Mouse (Mus musculus) CH12.LX (cell line): ENCODE results near the gene Ctnnd2. TPM values are rescaled to one million over a fixed set of nuclear protein-coding genes. Genes with fewer than 3 reads are reported as not detected.
A peak's percentile ranks its signal among the peaks of the same experiment; 100 is the strongest.

Experiments
- DNase-seq: peaks from one replicate; pipeline ENCODE4 v3.0.0-alpha.2; 2013; ENCODE audit errors: extremely low read depth
- H3K27ac ChIP-seq: 2 replicates; pipeline ENCODE4 v1.5.1; 2012; ENCODE audit warnings: low read depth, mild to moderate bottlenecking, control low read depth, moderate library complexity; ENCODE audit not compliant: insufficient read depth
- H3K27me3 ChIP-seq: replicated peaks from 2 replicates; pipeline ENCODE3; 2012; ENCODE audit warnings: inconsistent platforms
- H3K36me3 ChIP-seq, 2 experiments: replicated peaks in 1 of 2; 2 replicates each; pipeline versions ENCODE3 to v1.6.1; 2012; ENCODE audit warnings: inconsistent platforms in 1 of 2, low read length in 1 of 2, mild to moderate bottlenecking in 1 of 2, mixed read lengths in 1 of 2, moderate library complexity in 1 of 2; ENCODE audit not compliant: control insufficient read depth in 1 of 2, insufficient read depth in 1 of 2
- H3K4me1 ChIP-seq, 2 experiments: 2 replicates each; pipeline ENCODE4 v1.6.1; 2012; ENCODE audit warnings: inconsistent platforms in 1 of 2, moderate library complexity in 1 of 2; ENCODE audit not compliant: insufficient read depth in 2 of 2, control insufficient read depth in 1 of 2
- H3K4me2 ChIP-seq: 2 replicates; pipeline ENCODE4 v1.6.1; 2012; ENCODE audit warnings: low read depth, mild to moderate bottlenecking, control low read depth; ENCODE audit not compliant: poor library complexity, insufficient read depth, severe bottlenecking
- H3K4me3 ChIP-seq, 3 experiments: fragments of 150-350 bp in 1 of 3; sonication (generic) in 1 of 3; replicated peaks in 1 of 3; 2 replicates each; pipeline versions ENCODE3 to v1.5.1; 2011 to 2012; ENCODE audit warnings: low read depth in 2 of 3, low read length in 2 of 3, mild to moderate bottlenecking in 2 of 3, moderate library complexity in 2 of 3, control low read depth in 1 of 3, improper control_type of control experiment in 1 of 3, inconsistent platforms in 1 of 3, mixed read lengths in 1 of 3; ENCODE audit not compliant: poor library complexity in 1 of 3
- H3K79me2 ChIP-seq: replicated peaks from 2 replicates; pipeline ENCODE4 v1.6.1; 2012; ENCODE audit warnings: mild to moderate bottlenecking, moderate library complexity; ENCODE audit not compliant: control insufficient read depth, poor library complexity, insufficient read depth, severe bottlenecking; ENCODE audit errors: extremely low read depth
- H3K9ac ChIP-seq: 2 replicates; pipeline ENCODE4 v1.6.1; 2012; ENCODE audit warnings: low read depth, mild to moderate bottlenecking, control low read depth, moderate library complexity; ENCODE audit not compliant: insufficient read depth
- H3K9me3 ChIP-seq: replicated peaks from 2 replicates; pipeline ENCODE3; 2012; ENCODE audit warnings: low read length, inconsistent platforms, mixed read lengths
- BHLHE40 ChIP-seq: IDR thresholded peaks from 2 replicates; pipeline ENCODE4 v1.6.1; 2011; ENCODE audit warnings: mild to moderate bottlenecking, low read depth, low read length, improper control_type of control experiment
- CHD1 ChIP-seq: IDR thresholded peaks from 2 replicates; pipeline ENCODE4 v1.6.1; 2012; ENCODE audit warnings: low read depth, low read length, improper control_type of control experiment, inconsistent platforms
- CHD2 ChIP-seq: IDR thresholded peaks from 2 replicates; pipeline ENCODE4 v1.6.1; 2011; ENCODE audit warnings: low read length, improper control_type of control experiment
- CTCF ChIP-seq, 2 experiments: IDR thresholded peaks in 1 of 2; conservative IDR thresholded peaks in 1 of 2; 2 replicates each; pipeline ENCODE4 v1.5.1; 2011 to 2012; ENCODE audit warnings: low read depth in 2 of 2, low read length in 2 of 2, improper control_type of control experiment in 1 of 2, inconsistent platforms in 1 of 2, mild to moderate bottlenecking in 1 of 2, moderate library complexity in 1 of 2
- E2F4 ChIP-seq: IDR thresholded peaks from 2 replicates; pipeline ENCODE4 v1.6.1; 2011; ENCODE audit warnings: low read depth, low read length, improper control_type of control experiment; ENCODE audit not compliant: insufficient replicate concordance
- EP300 ChIP-seq: IDR thresholded peaks from 2 replicates; pipeline ENCODE4 v1.6.1; 2011; ENCODE audit warnings: low read length, improper control_type of control experiment
- ETS1 ChIP-seq: conservative IDR thresholded peaks from 2 replicates; pipeline ENCODE4 v1.6.1; 2012; ENCODE audit warnings: low read depth, mild to moderate bottlenecking, inconsistent platforms, low read length, improper control_type of control experiment, moderate library complexity
- HCFC1 ChIP-seq: IDR thresholded peaks from 2 replicates; pipeline ENCODE4 v1.6.1; 2012; ENCODE audit warnings: low read depth, mild to moderate bottlenecking, inconsistent platforms, low read length, improper control_type of control experiment
- JUND ChIP-seq: conservative IDR thresholded peaks from 2 replicates; pipeline ENCODE4 v1.6.1; 2011; ENCODE audit warnings: low read depth, low read length, improper control_type of control experiment
- KAT2A ChIP-seq: IDR thresholded peaks from 2 replicates; pipeline ENCODE4 v1.6.1; 2012; ENCODE audit warnings: low read length, improper control_type of control experiment, inconsistent platforms; ENCODE audit not compliant: insufficient replicate concordance
- MAX ChIP-seq: IDR thresholded peaks from 2 replicates; pipeline ENCODE4 v1.6.1; 2011; ENCODE audit warnings: low read length, improper control_type of control experiment
- MAZ ChIP-seq: IDR thresholded peaks from 2 replicates; pipeline ENCODE4 v1.6.1; 2012; ENCODE audit warnings: low read depth, mild to moderate bottlenecking, inconsistent platforms, low read length, improper control_type of control experiment, moderate library complexity
- MYC ChIP-seq: IDR thresholded peaks from 2 replicates; pipeline ENCODE4 v1.6.1; 2011; ENCODE audit warnings: low read depth, mild to moderate bottlenecking, improper control_type of control experiment, low read length
- NELFE ChIP-seq: IDR thresholded peaks from 2 replicates; pipeline ENCODE4 v1.6.1; 2011; ENCODE audit warnings: low read depth, low read length, improper control_type of control experiment
- NRF1 ChIP-seq: IDR thresholded peaks from 2 replicates; pipeline ENCODE4 v1.6.1; 2014; ENCODE audit warnings: low read depth, mild to moderate bottlenecking, inconsistent platforms, low read length, improper control_type of control experiment, moderate library complexity
- PAX5 ChIP-seq: IDR thresholded peaks from 2 replicates; pipeline ENCODE4 v1.6.1; 2012; ENCODE audit warnings: low read length, inconsistent platforms, mixed read lengths
- POLR2AphosphoS2 ChIP-seq: IDR thresholded peaks from 2 replicates; pipeline ENCODE4 v1.6.1; 2011; ENCODE audit warnings: low read depth, low read length, improper control_type of control experiment
- RAD21 ChIP-seq: IDR thresholded peaks from 2 replicates; pipeline ENCODE4 v1.6.1; 2011; ENCODE audit warnings: low read depth, mild to moderate bottlenecking, low read length, improper control_type of control experiment, moderate library complexity
- SIN3A ChIP-seq: IDR thresholded peaks from 2 replicates; pipeline ENCODE4 v1.6.1; 2012; ENCODE audit warnings: low read length, improper control_type of control experiment, inconsistent platforms
- SMC3 ChIP-seq: IDR thresholded peaks from 2 replicates; pipeline ENCODE4 v1.6.1; 2011; ENCODE audit warnings: low read depth, low read length, improper control_type of control experiment
- TBP ChIP-seq: conservative IDR thresholded peaks from 2 replicates; pipeline ENCODE4 v1.6.1; 2011; ENCODE audit warnings: low read depth, low read length, improper control_type of control experiment
- UBTF ChIP-seq: IDR thresholded peaks from 2 replicates; pipeline ENCODE4 v1.6.1; 2012; ENCODE audit warnings: low read depth, mild to moderate bottlenecking, inconsistent platforms, low read length, improper control_type of control experiment, moderate library complexity
- USF1 ChIP-seq: IDR thresholded peaks from 2 replicates; pipeline ENCODE4 v1.6.1; 2014; ENCODE audit warnings: low read depth, mild to moderate bottlenecking, inconsistent platforms, low read length, improper control_type of control experiment
- USF2 ChIP-seq: conservative IDR thresholded peaks from 2 replicates; pipeline ENCODE4 v1.6.1; 2011; ENCODE audit warnings: low read depth, low read length, improper control_type of control experiment
- ZC3H11A ChIP-seq: IDR thresholded peaks from 2 replicates; pipeline ENCODE4 v1.6.1; 2012; ENCODE audit warnings: low read depth, mild to moderate bottlenecking, inconsistent platforms, low read length, improper control_type of control experiment
- ZKSCAN1 ChIP-seq: IDR thresholded peaks from 2 replicates; pipeline ENCODE4 v1.6.1; 2012; ENCODE audit warnings: low read depth, inconsistent platforms, low read length, improper control_type of control experiment, borderline replicate concordance
- dilution Hi-C: fragments of 300-500 bp; cut with MboI; formaldehyde crosslinking; loops from 2 replicates; pipeline ENCODE4 v1.14.3; 2020; ENCODE audit warnings: low sequenced_read_pairs; ENCODE audit not compliant: extremely low pct_unique_long_range_greater_than_20kb, extremely low pct_ligation_motif_present
- in situ Hi-C: fragments of 300-500 bp; cut with MboI; formaldehyde crosslinking; loops from 3 replicates; pipeline ENCODE4 v1.14.3; 2019; ENCODE audit warnings: low sequenced_read_pairs, low pct_ligation_motif_present, low pct_unique_long_range_greater_than_20kb, mixed read lengths
- polyA plus RNA-seq: library from polyadenylated mRNA; unstranded; fragments of >175 nt; gene quantifications from 2 replicates; pipeline ENCODE4 v1.2.1, GENCODE M21; 2012; ENCODE audit warnings: low read depth; ENCODE audit not compliant: insufficient read length
- total RNA-seq, 2 experiments: library from RNA; depleted of rRNA; stranded (reverse); fragments of 300-350 nt in 1 of 2; fragments of >200 nt in 1 of 2; gene quantifications; 2 replicates each; pipeline ENCODE4 v1.2.3; 2012 to 2014

The Ctnnd2 gene
- total and polyA plus RNA-seq, 3 experiments, result 0.23 TPM; not detected in 2

- in situ Hi-C loops, result no loop called here
- H3K36me3 ChIP-seq, result no peaks in the 10 kb centered on the region
- no peak for DNase-seq
- H3K79me2 ChIP-seq, result no peaks in the 10 kb centered on the region
- H3K27ac ChIP-seq, result no peak overlapping the region
- no peak overlapping the region for H3K4me3 ChIP-seq
- H3K4me2 ChIP-seq, result no peak overlapping the region
- TF ChIP-seq MYC (no peak), MAX (no peak), E2F4 (no peak), NRF1 (no peak), SMC3 (peak; percentile 25), PAX5 (no peak), ETS1 (no peak), JUND (no peak), NELFE (no peak), RAD21 (peak; percentile 49), BHLHE40 (no peak), EP300 (no peak), CTCF (conservative IDR thresholded peaks at IDR 0.05 in 1 of 2, IDR thresholded peaks at IDR 0.05 in 1 of 2; ENCODE audit: low read depth in 2 of 2, low read length in 2 of 2) (peak in 1 of 2 experiments; percentile 41; a peak in 2 of 4 replicates), ZC3H11A (no peak)
- TF ChIP-seq, all 38 proteins: peak for 3
- Histone ChIP-seq H3K9ac (no peak overlapping the region), H3K4me1 (peaks cover 0 to 11% of the 10 kb centered on the region in 2 experiments; a peak in 2 of 4 replicates), H3K27me3 (no peaks in the 10 kb centered on the region), H3K9me3 (no peaks in the 10 kb centered on the region)
- dilution Hi-C loops, result no loop called here
Observed at GRCm38 (mm10) chr15:31056145-31056544, 883.8 kb downstream of the Ctnnd2 start.

GRCm38 (mm10) chr15:31058315-31058714, 885.9 kb downstream of the Ctnnd2 start:
- Histone ChIP-seq H3K79me2 (no peaks in the 10 kb centered on the region), H3K4me3 (no peak overlapping the region), H3K4me2 (no peak overlapping the region), H3K9ac (no peak overlapping the region), H3K27me3 (no peaks in the 10 kb centered on the region), H3K27ac (no peak overlapping the region), H3K4me1 (peaks cover 0 to 11% of the 10 kb centered on the region in 2 experiments; a peak in 2 of 4 replicates), H3K9me3 (no peaks in the 10 kb centered on the region), H3K36me3 (no peaks in the 10 kb centered on the region)
- dilution Hi-C loops, result no loop called here
- in situ Hi-C loops, result no loop called here
- DNase-seq, result no peak
- TF ChIP-seq MAZ (no peak), KAT2A (no peak), MYC (no peak), SIN3A (no peak), ZKSCAN1 (no peak), USF1 (no peak), CHD2 (no peak), CHD1 (no peak), SMC3 (no peak), TBP (no peak), ZC3H11A (no peak), BHLHE40 (no peak), CTCF (conservative IDR thresholded peaks at IDR 0.05 in 1 of 2, IDR thresholded peaks at IDR 0.05 in 1 of 2; ENCODE audit: low read depth in 2 of 2, low read length in 2 of 2) (no peak), HCFC1 (no peak), UBTF (no peak), USF2 (no peak), POLR2AphosphoS2 (no peak)
